12 mouse cellular contexts compared by ENCODE assay signal in genomic region chr10:99232518-99233227, GRCm38 (mm10). TPM values are rescaled to one million over a fixed set of nuclear protein-coding genes. Genes with fewer than 3 reads are reported as not detected.
DNase-seq lines count a peak whose midpoint lies in the region; ATAC-seq and TF ChIP-seq lines count a peak whose summit lies in the region.
"Had no signal": no experiment of that assay in that cellular context is flagged by ENCODE, and none has a peak within 500 bp of the region (broad histone marks: within the 10 kb centered on the region; RNA-seq: fewer than 3 reads in every experiment).

No protein-coding gene starts in this region.

- TF ChIP-seq CTCF in lung, adult 2 months (IDR thresholded peaks at IDR 0.05; ENCODE audit: insufficient read depth, low read length) = no peak
- TF ChIP-seq CTCF in left cerebral cortex, adult 2 months (IDR thresholded peaks at IDR 0.05) = no peak

- no peak overlapping the region for H3K9ac ChIP-seq in intestine, embryonic 16.5 days (ENCODE audit: low read depth, low read length)
- no peak overlapping the region for H3K9ac ChIP-seq in forebrain, embryonic 14.5 days (ENCODE audit: low read length)
- H3K9ac ChIP-seq: neural tube, embryonic 12.5 days had no signal

- intact Hi-C loops in left cerebral cortex, adult 2 months (cut with DNase I) = no loop called here

- H3K4me3 ChIP-seq in lung, adult 2 months (replicated peaks; ENCODE audit: extremely low read depth, low read depth, low read length) = no peak overlapping the region
- no peak overlapping the region for H3K4me3 ChIP-seq in intestine, embryonic 16.5 days (ENCODE audit: low read length)
- no peak overlapping the region for H3K4me3 ChIP-seq in forebrain, embryonic 14.5 days (ENCODE audit: low read depth, low read length)
- no peak overlapping the region for H3K4me3 ChIP-seq in left cerebral cortex, adult 2 months
- H3K4me3 ChIP-seq: forebrain, embryonic 10.5 days; midbrain, embryonic 10.5 days; neural tube, embryonic 12.5 days had no signal

- WGBS in lung, adult 2 months = 53% methylated on average over 7 of the region's 7 CpGs
- WGBS in intestine, embryonic 16.5 days = 63% methylated on average over 7 of the region's 7 CpGs
- 85% methylated on average over 7 of the region's 7 CpGs for WGBS in forebrain, embryonic 14.5 days

- no peaks in the 10 kb centered on the region for H3K27me3 ChIP-seq in intestine, embryonic 16.5 days (replicated peaks; ENCODE audit: control insufficient read depth, insufficient read depth, low read length)
- no peaks in the 10 kb centered on the region for H3K27me3 ChIP-seq in forebrain, embryonic 14.5 days (replicated peaks; ENCODE audit: control insufficient read depth, insufficient read depth, low read length)
- H3K27me3 ChIP-seq: neural tube, embryonic 12.5 days had no signal

- H3K4me2 ChIP-seq in intestine, embryonic 16.5 days (ENCODE audit: low read depth, low read length) = no peak overlapping the region
- no peak overlapping the region for H3K4me2 ChIP-seq in forebrain, embryonic 14.5 days (ENCODE audit: low read length)
- H3K4me2 ChIP-seq: neural tube, embryonic 12.5 days had no signal

- DNase-seq in lung, postnatal 14 days = peak; percentile 35
- no peak for DNase-seq in lung, adult 2 months
- peak; percentile 48 to 65 for DNase-seq in kidney, postnatal 4 days
- no peak for DNase-seq in forebrain, embryonic 14.5 days (ENCODE audit: low spot score)
- DNase-seq in left cerebral cortex, adult 2 months (ENCODE audit: extremely low spot score in 1 of 2, low spot score in 2 of 2) = no peak
- no peak for DNase-seq in right cerebral cortex, postnatal 4 days
- DNase-seq: right cerebral cortex, adult 18-20 months had no signal

- no peaks in the 10 kb centered on the region for H3K9me3 ChIP-seq in intestine, embryonic 16.5 days (ENCODE audit: control insufficient read depth, low read length)
- H3K9me3 ChIP-seq in forebrain, embryonic 14.5 days (replicated peaks; ENCODE audit: control insufficient read depth, low read length) = no peaks in the 10 kb centered on the region
- H3K9me3 ChIP-seq: forebrain, embryonic 10.5 days; midbrain, embryonic 10.5 days; neural tube, embryonic 12.5 days had no signal

- H3K4me1 ChIP-seq in lung, adult 2 months (ENCODE audit: control insufficient read depth, insufficient read depth, low read length) = peaks cover 10% of the 10 kb centered on the region; the same call in 1 of the 2 replicates
- peaks cover 17% of the 10 kb centered on the region for H3K4me1 ChIP-seq in intestine, embryonic 16.5 days (ENCODE audit: control insufficient read depth, insufficient read depth, low read length)
- H3K4me1 ChIP-seq in forebrain, embryonic 14.5 days (ENCODE audit: control insufficient read depth, insufficient read depth, low read length) = peaks cover 10% of the 10 kb centered on the region

- no peaks in the 10 kb centered on the region for H3K36me3 ChIP-seq in intestine, embryonic 16.5 days (ENCODE audit: control insufficient read depth, insufficient read depth, low read length)
- no peaks in the 10 kb centered on the region for H3K36me3 ChIP-seq in forebrain, embryonic 14.5 days (ENCODE audit: control insufficient read depth, insufficient read depth, low read length)
- H3K36me3 ChIP-seq: forebrain, embryonic 10.5 days; midbrain, embryonic 10.5 days; neural tube, embryonic 12.5 days had no signal

- peak; percentile 33; the same call in 1 of the 2 replicates for ATAC-seq in intestine, embryonic 16.5 days
- peak; percentile 89 for ATAC-seq in neutrophil, adult 5-6 weeks (ENCODE audit: extremely low read depth, insufficient number of reproducible peaks, low FRiP score, poor library complexity, severe bottlenecking)
- ATAC-seq in forebrain, embryonic 14.5 days = no peak

- H3K27ac ChIP-seq in intestine, embryonic 16.5 days (ENCODE audit: low read length) = peak overlapping the region; percentile 19; the same call in 1 of the 2 replicates
- H3K27ac ChIP-seq in forebrain, embryonic 14.5 days (ENCODE audit: low read depth, low read length) = no peak overlapping the region
- H3K27ac ChIP-seq in left cerebral cortex, adult 2 months = no peak overlapping the region
- H3K27ac ChIP-seq: forebrain, embryonic 10.5 days; midbrain, embryonic 10.5 days; neural tube, embryonic 12.5 days had no signal

- no peak for TF ChIP-seq POLR2A in lung, adult 2 months (IDR thresholded peaks at IDR 0.05; ENCODE audit: borderline replicate concordance, extremely low read depth, low read depth, low read length)

RNA-seq across cellular contexts. Expression of gene Dusp6, which starts 30.4 kb away (rescaled TPM):
- polyA plus RNA-seq in lung, adult 2 months (2012; rRNA removed) = 81.2 and 85.4 TPM in 2 replicates
- 37.2 and 37.5 TPM in 2 replicates for polyA plus RNA-seq in intestine, embryonic 16.5 days (2015; fragmentation: Nextera tagmentation; extraction: Ambion mirVana)
- 136 and 143 TPM in 2 replicates for total RNA-seq in neutrophil, adult 5-6 weeks (2017)
- 34.1 and 40.1 TPM in 2 replicates for polyA plus RNA-seq in forebrain, embryonic 14.5 days (2014; fragmentation: Nextera tagmentation; extraction: Ambion mirVana)
- total RNA-seq in left cerebral cortex, adult 2 months (2021) = 100 to 1,000 TPM; 101 to 116 TPM

Comparison
In these comparisons a context has a peak if more than half of its experiments do, and no peak if none do; other contexts are left out.
1. DNase-seq: peak in lung, postnatal 14 days (single experiment) and kidney, postnatal 4 days (2 of 2); none in lung, adult 2 months (single experiment), forebrain, embryonic 14.5 days (single experiment), left cerebral cortex, adult 2 months (0 of 2) and right cerebral cortex, postnatal 4 days (single experiment).